Mouse (Mus musculus) embryo, embryonic 9.5 days (tissue): ENCODE measurements around the gene Trim30d.
"Not testable (repeated sequence)": the region's sequence is repeated elsewhere in the genome, so short reads cannot be mapped to it uniquely, and the experiment has no call there.

ENCODE experiments used
- DNase-seq: peaks from one replicate; pipeline ENCODE4 v3.0.0-alpha.2; 2017; ENCODE audit errors: extremely low spot score

Trim30d gene

GRCm38 (mm10) chr7:104507421-104508065 lies at the start of gene Trim30d:
Gene Trim30d, minus strand, starts transcription at chr7:104507849.
- not testable (repeated sequence) for DNase-seq

GRCm38 (mm10) chr7:104552700-104553099 lies 45.1 kb upstream of the Trim30d start:
- DNase-seq, result no peak

- no peak for DNase-seq
These were observed 42.2 kb upstream of the Trim30d start, which contains the start of gene Olfr651 for GRCm38 (mm10) chr7:104549833-104550232. Gene Olfr651, plus strand, starts transcription at chr7:104550133.

- peak; percentile 64 for DNase-seq
These were observed 5.9 kb downstream of the Trim30d start for GRCm38 (mm10) chr7:104501589-104502371.

- DNase-seq, result not testable (repeated sequence)
These were observed 6.5 kb downstream of the Trim30d start for GRCm38 (mm10) chr7:104501186-104501585.

- DNase-seq, result not testable (repeated sequence)
These were observed 8.2 kb downstream of the Trim30d start for GRCm38 (mm10) chr7:104499464-104499863.

- DNase-seq, result no peak
These were observed 42.4 kb downstream of the Trim30d start, which contains the start of gene Trim30a for GRCm38 (mm10) chr7:104465065-104465744. Gene Trim30a, minus strand, starts transcription at chr7:104465193.

GRCm38 (mm10) chr7:104445961-104446645 lies 61.5 kb downstream of the Trim30d start:
- DNase-seq, result peak; percentile 4
